Mouse (Mus musculus): Measurements from ENCODE around the gene Apold1. TPM values are rescaled to one million over a fixed set of nuclear protein-coding genes. Genes with fewer than 3 reads are reported as not detected.

Gene Apold1
- polyA plus RNA-seq, 1 experiment from 2014 or later: 4.3 TPM

DNA sequence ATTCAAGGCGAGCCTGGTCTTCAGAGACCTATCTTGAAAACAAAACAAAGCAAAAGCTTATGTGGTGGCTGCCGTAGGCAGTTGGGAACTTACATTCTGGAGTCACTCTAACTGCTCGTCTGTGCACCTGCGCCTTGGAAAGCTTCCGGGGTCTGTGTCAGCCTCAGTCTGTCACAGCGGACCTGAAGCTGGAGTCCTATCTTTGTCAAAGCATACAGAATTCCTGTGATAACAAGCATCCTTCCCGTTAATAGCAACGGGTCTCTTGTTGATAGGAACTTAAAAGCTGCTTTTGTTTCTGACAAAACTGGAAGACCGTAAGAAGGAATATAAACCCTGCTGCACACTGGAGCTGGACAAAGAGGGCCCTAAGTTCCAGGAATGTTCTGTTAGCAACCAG lies 6.9 kb downstream of the Apold1 start:
- Histone ChIP-seq H3K4me3 (ENCODE audit: low read depth, low read length) (no peak overlapping the region), H3K27ac (ENCODE audit: low read depth, low read length) (no peak overlapping the region), H3K9me3 (replicated peaks; ENCODE audit: control insufficient read depth, low read length) (no peaks in the 10 kb centered on the region), H3K4me2 (no peak overlapping the region), H3K36me3 (ENCODE audit: control insufficient read depth, insufficient read depth, low read length) (no peaks in the 10 kb centered on the region), H3K4me1 (ENCODE audit: control insufficient read depth, insufficient read depth, low read length) (peaks cover 2% of the 10 kb centered on the region; the same call in 1 of the 2 replicates), H3K9ac (ENCODE audit: low read depth, low read length) (no peak overlapping the region), H3K27me3 (ENCODE audit: control insufficient read depth, insufficient read depth, low read length) (no peaks in the 10 kb centered on the region)
- ATAC-seq (replicated peaks; ENCODE audit: insufficient number of reproducible peaks, low FRiP score, low TSS enrichment): no peak
- 48% methylated on average over 9 of the region's 9 CpGs for WGBS (ENCODE audit: insufficient replicate concordance)

DNA sequence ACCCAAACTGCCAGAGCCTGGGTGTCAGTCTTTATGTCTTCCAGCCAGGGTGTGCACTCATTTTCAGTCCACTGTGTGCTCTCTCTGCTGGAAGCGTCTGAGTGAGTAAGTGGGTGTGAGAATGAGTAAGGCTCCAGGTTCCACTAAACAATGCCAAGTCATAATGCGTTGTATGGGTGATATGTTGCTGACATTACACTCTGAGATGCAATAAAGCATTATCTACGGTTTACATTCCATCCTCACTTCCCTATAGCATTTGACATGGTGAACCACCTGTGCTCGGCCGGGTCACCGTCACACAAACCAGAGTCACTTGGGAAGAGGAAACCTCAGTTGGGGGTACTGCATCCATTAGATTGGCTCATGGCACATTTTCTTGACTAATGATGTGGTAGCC lies 9.2 kb downstream of the Apold1 start:
- H3K4me2 ChIP-seq: no peak overlapping the region
- WGBS (ENCODE audit: insufficient replicate concordance): 85% methylated on average over 6 of the region's 6 CpGs
- H3K27me3 ChIP-seq (ENCODE audit: control insufficient read depth, insufficient read depth, low read length): no peaks in the 10 kb centered on the region
- no peak overlapping the region for H3K27ac ChIP-seq (ENCODE audit: low read depth, low read length)
- H3K36me3 ChIP-seq (ENCODE audit: control insufficient read depth, insufficient read depth, low read length): no peaks in the 10 kb centered on the region
- H3K9me3 ChIP-seq (replicated peaks; ENCODE audit: control insufficient read depth, low read length): no peaks in the 10 kb centered on the region
- no peak for ATAC-seq (replicated peaks; ENCODE audit: insufficient number of reproducible peaks, low FRiP score, low TSS enrichment)
- H3K4me1 ChIP-seq (ENCODE audit: control insufficient read depth, insufficient read depth, low read length): 0 out of 2 replicates have a peak, but pooled peaks cover 2% of the 10 kb centered on the region
- no peak overlapping the region for H3K9ac ChIP-seq (ENCODE audit: low read depth, low read length)
- no peak overlapping the region for H3K4me3 ChIP-seq (ENCODE audit: low read depth, low read length)

- Histone ChIP-seq H3K9ac (ENCODE audit: low read depth, low read length) (no peak overlapping the region), H3K27ac (ENCODE audit: low read depth, low read length) (no peak overlapping the region), H3K27me3 (ENCODE audit: control insufficient read depth, insufficient read depth, low read length) (no peaks in the 10 kb centered on the region), H3K9me3 (replicated peaks; ENCODE audit: control insufficient read depth, low read length) (no peaks in the 10 kb centered on the region), H3K4me2 (no peak overlapping the region), H3K4me1 (ENCODE audit: control insufficient read depth, insufficient read depth, low read length) (no peaks in the 10 kb centered on the region), H3K4me3 (ENCODE audit: low read depth, low read length) (no peak overlapping the region), H3K36me3 (ENCODE audit: control insufficient read depth, insufficient read depth, low read length) (no peaks in the 10 kb centered on the region)
- no peak; the same call in 1 of the 2 replicates for ATAC-seq (replicated peaks; ENCODE audit: insufficient number of reproducible peaks, low FRiP score, low TSS enrichment)
- WGBS (ENCODE audit: insufficient replicate concordance): 60% methylated on average over 12 of the region's 12 CpGs
Measured at GRCm38 (mm10) chr6:134994031-134994651, 12.6 kb downstream of the Apold1 start.

GRCm38 (mm10) chr6:134994985-134995384 lies 13.5 kb downstream of the Apold1 start:
- Histone ChIP-seq H3K9me3 (replicated peaks; ENCODE audit: control insufficient read depth, low read length) (no peaks in the 10 kb centered on the region), H3K27me3 (ENCODE audit: control insufficient read depth, insufficient read depth, low read length) (no peaks in the 10 kb centered on the region), H3K27ac (ENCODE audit: low read depth, low read length) (no peak overlapping the region), H3K36me3 (ENCODE audit: control insufficient read depth, insufficient read depth, low read length) (no peaks in the 10 kb centered on the region), H3K4me2 (no peak overlapping the region), H3K9ac (ENCODE audit: low read depth, low read length) (no peak overlapping the region), H3K4me1 (ENCODE audit: control insufficient read depth, insufficient read depth, low read length) (no peaks in the 10 kb centered on the region), H3K4me3 (ENCODE audit: low read depth, low read length) (no peak overlapping the region)
- WGBS (ENCODE audit: insufficient replicate concordance): 74% methylated on average over 8 of the region's 8 CpGs
- ATAC-seq (replicated peaks; ENCODE audit: insufficient number of reproducible peaks, low FRiP score, low TSS enrichment): no peak

DNA sequence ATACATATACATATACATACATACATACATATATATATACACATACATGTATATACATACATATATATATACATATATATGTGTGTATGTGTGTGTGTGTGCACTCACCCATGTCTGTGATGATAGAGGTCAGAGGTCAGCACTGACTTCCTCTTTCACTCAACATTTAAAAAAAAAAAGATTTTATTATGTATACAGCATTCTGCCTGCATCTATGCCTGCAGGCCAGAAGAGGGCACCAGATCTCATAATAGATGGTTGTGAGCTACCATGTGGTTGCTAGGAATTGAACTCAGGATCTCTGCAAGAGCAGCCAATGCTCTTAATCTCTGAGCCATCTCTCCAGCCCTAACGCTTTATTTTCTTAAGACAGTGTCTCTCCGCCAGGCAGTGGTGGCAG lies 15.4 kb downstream of the Apold1 start:
- no peak for ATAC-seq (replicated peaks; ENCODE audit: insufficient number of reproducible peaks, low FRiP score, low TSS enrichment)
- peaks cover 3% of the 10 kb centered on the region; the same call in 1 of the 2 replicates for H3K4me1 ChIP-seq (ENCODE audit: control insufficient read depth, insufficient read depth, low read length)
- H3K27me3 ChIP-seq (ENCODE audit: control insufficient read depth, insufficient read depth, low read length): no peaks in the 10 kb centered on the region
- H3K4me3 ChIP-seq (ENCODE audit: low read depth, low read length): no peak overlapping the region
- H3K4me2 ChIP-seq: no peak overlapping the region
- H3K9ac ChIP-seq (ENCODE audit: low read depth, low read length): no peak overlapping the region
- H3K36me3 ChIP-seq (ENCODE audit: control insufficient read depth, insufficient read depth, low read length): no peaks in the 10 kb centered on the region
- no peaks in the 10 kb centered on the region for H3K9me3 ChIP-seq (replicated peaks; ENCODE audit: control insufficient read depth, low read length)
- 85% methylated on average over 2 of the region's 2 CpGs for WGBS (ENCODE audit: insufficient replicate concordance)
- no peak overlapping the region for H3K27ac ChIP-seq (ENCODE audit: low read depth, low read length)

- Histone ChIP-seq H3K27ac (ENCODE audit: low read depth, low read length) (no peak overlapping the region), H3K4me2 (no peak overlapping the region), H3K4me3 (ENCODE audit: low read depth, low read length) (no peak overlapping the region), H3K36me3 (ENCODE audit: control insufficient read depth, insufficient read depth, low read length) (no peaks in the 10 kb centered on the region), H3K4me1 (ENCODE audit: control insufficient read depth, insufficient read depth, low read length) (peaks cover 3% of the 10 kb centered on the region; the same call in 1 of the 2 replicates), H3K27me3 (ENCODE audit: control insufficient read depth, insufficient read depth, low read length) (no peaks in the 10 kb centered on the region), H3K9ac (ENCODE audit: low read depth, low read length) (no peak overlapping the region), H3K9me3 (replicated peaks; ENCODE audit: control insufficient read depth, low read length) (no peaks in the 10 kb centered on the region)
- WGBS (ENCODE audit: insufficient replicate concordance): 76% methylated on average over 8 of the region's 8 CpGs
- no peak for ATAC-seq (replicated peaks; ENCODE audit: insufficient number of reproducible peaks, low FRiP score, low TSS enrichment)
Measured at GRCm38 (mm10) chr6:134998076-134998475, 16.6 kb downstream of the Apold1 start.

GRCm38 (mm10) chr6:134998781-134999180 lies 17.3 kb downstream of the Apold1 start:
- Histone ChIP-seq H3K4me2 (no peak overlapping the region), H3K9me3 (replicated peaks; ENCODE audit: control insufficient read depth, low read length) (no peaks in the 10 kb centered on the region), H3K27ac (ENCODE audit: low read depth, low read length) (no peak overlapping the region), H3K27me3 (ENCODE audit: control insufficient read depth, insufficient read depth, low read length) (no peaks in the 10 kb centered on the region), H3K4me3 (ENCODE audit: low read depth, low read length) (no peak overlapping the region), H3K9ac (ENCODE audit: low read depth, low read length) (no peak overlapping the region), H3K36me3 (ENCODE audit: control insufficient read depth, insufficient read depth, low read length) (no peaks in the 10 kb centered on the region), H3K4me1 (ENCODE audit: control insufficient read depth, insufficient read depth, low read length) (peaks cover 3% of the 10 kb centered on the region; the same call in 1 of the 2 replicates)
- 64% methylated on average over 3 of the region's 3 CpGs for WGBS (ENCODE audit: insufficient replicate concordance)
- no peak for ATAC-seq (replicated peaks; ENCODE audit: insufficient number of reproducible peaks, low FRiP score, low TSS enrichment)

DNA sequence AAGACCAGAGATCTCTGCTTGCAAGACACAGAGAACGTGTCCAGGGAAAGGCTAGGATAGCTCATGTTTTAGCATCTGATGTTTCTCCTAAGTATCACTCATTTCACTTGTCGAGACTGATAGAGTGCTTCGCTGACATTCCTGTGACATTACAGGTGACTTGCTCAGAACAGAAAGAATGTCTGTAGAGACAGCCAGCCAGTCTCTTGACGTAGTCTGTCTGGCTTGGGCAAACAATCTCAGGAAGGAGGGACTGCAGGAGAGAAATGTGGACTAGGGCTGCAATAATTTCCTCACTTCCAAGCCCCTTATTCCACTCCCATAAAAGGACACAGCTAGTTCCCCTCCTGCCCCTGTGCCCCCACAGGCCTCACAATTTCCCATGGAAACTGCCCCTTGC lies 18.8 kb downstream of the Apold1 start:
- Histone ChIP-seq H3K4me1 (ENCODE audit: control insufficient read depth, insufficient read depth, low read length) (peaks cover 3% of the 10 kb centered on the region; the same call in 1 of the 2 replicates), H3K27me3 (ENCODE audit: control insufficient read depth, insufficient read depth, low read length) (no peaks in the 10 kb centered on the region), H3K27ac (ENCODE audit: low read depth, low read length) (no peak overlapping the region), H3K9me3 (replicated peaks; ENCODE audit: control insufficient read depth, low read length) (no peaks in the 10 kb centered on the region), H3K36me3 (ENCODE audit: control insufficient read depth, insufficient read depth, low read length) (no peaks in the 10 kb centered on the region), H3K9ac (ENCODE audit: low read depth, low read length) (0 out of 2 replicates have a peak overlapping the region, but pooled peaks have one; percentile 22), H3K4me3 (ENCODE audit: low read depth, low read length) (no peak overlapping the region), H3K4me2 (no peak overlapping the region)
- no peak for ATAC-seq (replicated peaks; ENCODE audit: insufficient number of reproducible peaks, low FRiP score, low TSS enrichment)
- WGBS (ENCODE audit: insufficient replicate concordance): 39% methylated on average over 4 of the region's 4 CpGs

DNA sequence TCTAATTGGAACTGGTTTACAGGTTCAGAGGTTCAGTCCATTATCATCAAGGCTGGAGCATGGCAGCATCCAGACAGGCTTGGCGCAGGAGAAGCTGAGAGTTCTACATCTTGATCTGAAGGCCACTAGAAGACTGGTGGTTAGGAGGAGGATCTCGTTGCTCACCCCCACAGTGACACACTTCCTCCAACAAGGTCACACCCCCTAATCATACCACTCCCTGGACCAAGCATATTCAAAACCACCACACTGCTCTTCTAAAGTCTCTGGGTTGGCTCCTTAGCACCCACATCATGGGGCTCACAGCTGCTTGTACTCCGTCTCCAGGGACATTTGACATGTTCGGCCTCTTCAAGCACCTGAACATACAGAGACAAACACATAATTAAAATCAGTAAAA lies 20.5 kb downstream of the Apold1 start:
- 83% methylated on average over 4 of the region's 4 CpGs for WGBS (ENCODE audit: insufficient replicate concordance)
- H3K4me2 ChIP-seq: no peak overlapping the region
- H3K4me1 ChIP-seq (ENCODE audit: control insufficient read depth, insufficient read depth, low read length): peaks cover 3% of the 10 kb centered on the region; the same call in 1 of the 2 replicates
- no peak overlapping the region for H3K9ac ChIP-seq (ENCODE audit: low read depth, low read length)
- H3K27me3 ChIP-seq (ENCODE audit: control insufficient read depth, insufficient read depth, low read length): no peaks in the 10 kb centered on the region
- no peak overlapping the region for H3K27ac ChIP-seq (ENCODE audit: low read depth, low read length)
- no peak overlapping the region for H3K4me3 ChIP-seq (ENCODE audit: low read depth, low read length)
- no peaks in the 10 kb centered on the region for H3K36me3 ChIP-seq (ENCODE audit: control insufficient read depth, insufficient read depth, low read length)
- no peaks in the 10 kb centered on the region for H3K9me3 ChIP-seq (replicated peaks; ENCODE audit: control insufficient read depth, low read length)
- no peak for ATAC-seq (replicated peaks; ENCODE audit: insufficient number of reproducible peaks, low FRiP score, low TSS enrichment)

Data from heart, embryonic 11.5 days (tissue).